8 mouse cellular contexts compared by ENCODE assay signal in the genomic region with DNA sequence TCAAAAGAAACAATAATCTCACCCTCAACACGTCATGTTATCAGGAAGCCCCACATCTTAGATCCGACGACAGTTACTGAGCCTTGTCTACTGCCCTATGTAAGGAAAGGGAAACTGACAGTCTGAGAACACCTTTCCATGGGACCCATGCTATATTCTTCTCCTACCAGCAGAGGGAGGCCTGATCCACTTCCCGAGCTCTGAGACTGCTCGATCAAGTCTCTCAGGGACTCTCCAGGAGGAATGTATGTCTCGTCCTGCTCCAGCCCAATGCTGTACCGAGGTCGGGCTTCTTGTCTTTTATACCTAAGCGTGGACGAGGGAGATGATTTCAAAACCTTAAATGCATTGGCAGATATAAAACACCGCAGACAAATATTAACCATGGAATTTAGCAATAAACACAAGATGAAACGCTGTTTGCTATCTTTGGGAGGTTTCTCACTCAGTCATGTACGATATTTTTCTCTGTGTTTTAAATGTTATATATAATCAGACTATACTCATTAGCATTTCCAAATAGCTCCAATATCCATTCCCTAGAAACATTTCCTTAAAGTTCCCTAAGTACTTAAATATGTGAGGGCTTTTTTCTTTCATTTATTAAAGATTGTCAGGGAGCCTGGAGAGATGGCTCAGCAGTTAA.
DNase-seq lines count a peak whose midpoint lies in the region; ATAC-seq and TF ChIP-seq lines count a peak whose summit lies in the region.

No protein-coding gene starts in this region.

- no peak overlapping the region for H3K4me3 ChIP-seq in embryonic facial prominence, embryonic 15.5 days (replicated peaks)
- H3K4me3 ChIP-seq in layer of hippocampus, adult 2 months = peak overlapping the region; percentile 22; the same call in 1 of the 2 replicates

- H3K36me3 ChIP-seq in embryonic facial prominence, embryonic 15.5 days = no peaks in the 10 kb centered on the region

- ATAC-seq in embryonic facial prominence, embryonic 15.5 days (ENCODE audit: insufficient number of reproducible peaks, low FRiP score, low TSS enrichment, low read depth) = 0 out of 2 replicates have a peak, but pooled peaks have one; percentile 67
- peak; percentile 90 to 91 for ATAC-seq in hematopoietic stem cell, adult 5-6 weeks (replicated peaks in 1 of 2; ENCODE audit: insufficient read depth in 1 of 2, low FRiP score in 2 of 2, low TSS enrichment in 1 of 2, low read depth in 1 of 2, poor library complexity in 2 of 2, severe bottlenecking in 2 of 2)

- 21% methylated on average over 13 of the region's 13 CpGs for WGBS in embryonic facial prominence, embryonic 15.5 days

- H3K9ac ChIP-seq in embryonic facial prominence, embryonic 15.5 days = no peak overlapping the region

- no peaks in the 10 kb centered on the region for H3K9me3 ChIP-seq in embryonic facial prominence, embryonic 15.5 days (replicated peaks)

- H3K27ac ChIP-seq in embryonic facial prominence, embryonic 15.5 days (replicated peaks) = no peak overlapping the region
- H3K27ac ChIP-seq in layer of hippocampus, adult 2 months = no peak overlapping the region

- H3K27me3 ChIP-seq in embryonic facial prominence, embryonic 15.5 days = no peaks in the 10 kb centered on the region

- H3K4me2 ChIP-seq in embryonic facial prominence, embryonic 15.5 days (replicated peaks) = peak overlapping the region; percentile 36

- DNase-seq in gastrocnemius, adult 18-20 months (ENCODE audit: low spot score) = peak; percentile 35
- no peak for DNase-seq in gastrocnemius, postnatal 25 days
- peak; percentile 78 for DNase-seq in brain, adult 2 months (ENCODE audit: low read depth, low spot score)
- peak; percentile 53 to 60 for DNase-seq in layer of hippocampus, adult 2 months (ENCODE audit: low spot score in 2 of 2)
- peak; percentile 23 for DNase-seq in lung, postnatal 25 days (ENCODE audit: low spot score)
- DNase-seq in right cerebral cortex, adult 18-20 months = peak; percentile 70

- no peaks in the 10 kb centered on the region for H3K4me1 ChIP-seq in embryonic facial prominence, embryonic 15.5 days

- TF ChIP-seq CTCF in layer of hippocampus, adult 2 months (conservative IDR thresholded peaks at IDR 0.05) = peak; percentile 85
